Mouse (Mus musculus): ENCODE data around the gene Bcan.

GRCm38 (mm10) chr3:87949955-87950515 is 50.0 kb downstream of the Bcan start:
- TF ChIP-seq POLR2A (IDR thresholded peaks at IDR 0.05; ENCODE audit: insufficient read depth, low read length) = no peak
- TF ChIP-seq CTCF (IDR thresholded peaks at IDR 0.05; ENCODE audit: low read depth, low read length) = no peak
- peak; percentile 72 for TF ChIP-seq EP300 (IDR thresholded peaks at IDR 0.05; ENCODE audit: insufficient read depth, low read depth, low read length)
